Mouse (Mus musculus) small intestine, adult 2 months (tissue): Measurements from ENCODE around the gene Ngb.

Experiments
- CTCF ChIP-seq: fragments of 200-500 bp; IDR thresholded peaks from 2 replicates; pipeline ENCODE4 v1.5.1; 2012; ENCODE audit warnings: low read depth, mild to moderate bottlenecking, control low read depth, inconsistent platforms, low read length, moderate library complexity, mixed read lengths; ENCODE audit not compliant: insufficient replicate concordance, insufficient read length; ENCODE audit errors: extremely low read depth
- POLR2A ChIP-seq: fragments of 200-500 bp; IDR thresholded peaks from 2 replicates; pipeline ENCODE4 v1.6.1; 2012; ENCODE audit warnings: low read depth, mild to moderate bottlenecking, control low read depth, inconsistent platforms, low read length, moderate library complexity

DNA sequence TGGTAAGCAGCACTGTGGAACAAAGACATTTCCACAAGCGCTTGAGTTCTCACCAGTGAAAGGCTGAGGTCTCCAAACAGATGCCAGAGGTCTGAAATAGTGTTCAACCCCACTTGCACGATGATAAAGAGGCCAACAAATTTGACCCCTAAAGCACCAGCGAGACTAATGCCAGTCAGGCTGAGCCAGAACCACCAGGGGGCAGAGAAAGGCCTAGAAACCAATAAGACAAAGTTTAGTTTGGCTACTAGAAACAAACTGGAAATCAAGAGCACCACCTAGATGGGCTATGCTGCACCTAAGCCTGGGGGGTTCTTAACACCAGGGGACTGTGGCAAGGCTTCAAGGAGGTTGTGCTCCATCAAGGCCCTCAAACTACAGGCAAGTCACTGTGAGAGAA is 29.3 kb upstream of the Ngb start:
- TF ChIP-seq CTCF (peak; percentile 35; the same call in 1 of the 2 replicates), POLR2A (no peak)
